Mouse (Mus musculus) A20 (cell line): ENCODE results near the gene Wipf1.
A peak's percentile ranks its signal among the peaks of the same experiment; 100 is the strongest.
"Not testable (repeated sequence)": the region's sequence is repeated elsewhere in the genome, so short reads cannot be mapped to it uniquely, and the experiment has no call there.

ENCODE experiments used
- DNase-seq: peaks from one replicate; pipeline ENCODE4 v3.0.0-alpha.2; 2011; ENCODE audit warnings: low read depth, low spot score

Gene Wipf1

DNA sequence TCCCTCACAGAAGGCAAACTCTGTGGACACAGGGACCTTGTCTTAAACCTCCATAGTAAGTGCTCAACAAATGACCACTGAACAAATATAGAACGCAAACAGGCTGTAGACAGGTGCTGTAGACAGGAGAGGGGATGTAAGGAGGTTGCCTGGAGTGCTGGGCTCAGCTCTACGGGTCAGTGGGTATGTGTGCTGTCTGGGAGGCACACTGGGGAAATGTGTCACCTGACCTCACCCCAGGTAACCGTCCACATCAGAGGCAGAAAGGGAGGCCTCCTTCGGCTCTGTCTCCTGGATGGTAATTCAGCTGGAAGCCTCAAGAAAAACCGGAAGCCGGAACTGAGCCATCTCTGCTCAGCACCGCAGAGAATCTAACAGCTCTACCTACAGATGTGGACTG is 21.6 kb downstream of the Wipf1 start:
- no peak for DNase-seq

DNA sequence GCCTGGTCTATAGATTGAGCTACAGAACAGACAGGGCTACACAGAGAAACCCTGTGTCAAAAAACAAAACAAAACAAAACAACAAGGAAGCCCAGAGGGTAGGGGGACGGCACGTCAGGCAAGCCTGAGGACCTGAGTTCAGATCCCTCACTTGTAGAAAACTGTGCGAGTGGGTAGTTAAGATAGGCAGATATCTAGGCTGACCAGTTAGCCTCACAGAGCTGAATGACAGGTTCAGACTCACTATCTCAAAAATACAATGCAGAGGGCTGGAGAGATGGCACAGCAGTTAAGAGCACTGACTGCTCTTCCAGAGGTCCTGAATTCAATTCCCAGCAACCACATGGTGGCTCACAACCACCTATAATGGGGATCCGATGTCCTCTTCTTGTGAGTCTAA is 23.2 kb downstream of the Wipf1 start:
- not testable (repeated sequence) for DNase-seq

DNA sequence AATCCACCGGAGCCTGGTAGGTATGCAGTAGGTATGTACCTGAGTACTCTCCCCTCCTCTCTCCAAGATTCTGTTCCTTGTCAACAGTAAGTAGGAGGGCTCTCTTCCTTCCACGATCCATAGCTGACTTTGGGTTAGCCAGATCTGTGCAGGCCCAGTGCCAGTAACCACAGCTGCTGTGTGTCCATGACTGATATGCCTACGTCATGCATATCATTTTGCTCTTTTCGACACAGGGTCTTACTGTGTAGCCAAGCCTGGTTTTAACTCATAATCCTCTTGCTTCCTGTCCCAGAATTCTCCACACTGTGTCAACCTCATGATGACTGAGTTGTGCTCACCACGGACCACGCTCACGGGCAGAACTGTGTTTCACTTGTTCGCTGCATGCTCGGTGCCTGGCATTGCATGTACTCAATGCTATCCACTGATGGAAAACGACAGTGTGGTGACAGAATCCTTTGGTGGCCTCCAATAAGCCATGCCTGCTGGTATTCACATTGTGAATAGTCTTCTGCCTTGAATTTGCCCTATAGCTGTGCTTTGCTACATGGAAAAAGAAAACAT is 26.6 kb downstream of the Wipf1 start:
- no peak for DNase-seq

DNA sequence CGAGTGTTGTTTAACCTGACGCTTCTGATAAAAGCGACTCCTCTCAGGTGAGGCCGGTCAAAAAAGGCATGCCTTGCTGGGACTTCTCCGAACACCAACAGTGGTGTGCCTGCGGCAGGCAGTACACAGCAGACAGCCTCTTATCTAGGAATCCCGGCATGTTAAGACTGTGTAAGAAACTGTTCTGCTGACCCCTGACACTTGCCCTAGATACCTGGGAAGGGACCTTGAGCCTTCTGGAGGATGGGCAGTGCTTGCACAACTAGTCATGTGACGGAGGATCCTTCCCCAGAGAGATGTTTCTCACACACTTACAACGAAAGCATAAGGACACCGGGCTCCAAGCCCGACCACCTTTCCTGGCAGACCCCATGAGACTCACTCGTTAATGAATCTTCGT is 28.7 kb downstream of the Wipf1 start:
- DNase-seq, result no peak

DNA sequence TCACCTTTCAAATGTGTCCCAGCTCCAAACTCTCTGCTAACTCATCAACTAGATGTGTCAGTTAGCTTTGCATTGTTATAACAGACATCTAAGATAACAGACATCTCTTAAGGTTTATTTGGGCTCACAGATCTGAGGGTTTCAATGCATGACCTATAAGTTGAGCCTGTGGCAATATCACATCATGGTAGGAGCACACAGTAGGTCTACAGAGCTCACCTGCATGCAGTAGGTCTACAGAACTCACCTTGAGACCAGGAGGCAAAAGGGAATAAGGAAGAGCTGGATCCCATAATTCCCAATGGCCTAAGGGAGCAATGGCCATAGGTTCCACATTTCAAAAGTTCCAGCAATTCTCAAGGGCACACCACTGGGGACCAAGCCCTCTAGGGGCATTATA is 31.2 kb downstream of the Wipf1 start:
- no peak for DNase-seq

DNA sequence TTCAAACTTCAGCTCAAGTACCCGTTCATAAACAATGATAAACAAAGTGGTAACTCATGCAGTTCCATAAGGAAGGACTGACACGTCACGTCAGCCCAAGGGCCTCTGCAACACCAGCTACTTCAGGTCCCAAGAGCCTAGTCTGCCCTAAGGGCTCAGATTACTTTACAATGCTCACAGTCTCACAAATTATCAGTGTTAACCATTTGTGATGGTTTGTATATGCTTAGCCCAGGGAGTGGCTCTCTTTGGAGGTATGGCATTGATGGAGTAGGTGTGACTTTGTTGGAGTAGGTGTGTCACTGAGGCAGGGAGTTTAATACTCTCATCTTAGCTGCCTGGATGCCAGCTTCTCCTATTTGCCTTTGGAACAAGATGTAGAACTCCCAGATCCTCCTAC is 32.0 kb downstream of the Wipf1 start:
- no peak for DNase-seq

DNA sequence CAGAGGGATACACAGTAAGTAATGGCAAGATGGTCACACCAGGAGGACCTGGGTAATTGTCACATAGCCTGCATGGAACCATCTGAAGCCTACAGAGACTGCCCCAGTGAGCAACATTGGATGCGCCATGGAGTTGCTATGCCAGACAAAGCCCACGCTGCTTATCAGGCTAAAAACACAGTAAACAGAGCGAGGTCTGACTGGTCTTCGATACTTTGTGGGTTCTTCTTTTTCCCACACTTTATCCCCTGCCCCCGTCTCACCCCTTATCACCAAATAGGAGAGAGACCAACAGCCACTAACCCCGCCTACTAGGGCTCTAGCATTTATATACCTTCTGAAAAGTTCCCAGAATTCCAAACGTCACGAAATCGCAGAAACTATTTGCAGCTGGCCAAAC is 32.6 kb downstream of the Wipf1 start:
- no peak for DNase-seq

DNA sequence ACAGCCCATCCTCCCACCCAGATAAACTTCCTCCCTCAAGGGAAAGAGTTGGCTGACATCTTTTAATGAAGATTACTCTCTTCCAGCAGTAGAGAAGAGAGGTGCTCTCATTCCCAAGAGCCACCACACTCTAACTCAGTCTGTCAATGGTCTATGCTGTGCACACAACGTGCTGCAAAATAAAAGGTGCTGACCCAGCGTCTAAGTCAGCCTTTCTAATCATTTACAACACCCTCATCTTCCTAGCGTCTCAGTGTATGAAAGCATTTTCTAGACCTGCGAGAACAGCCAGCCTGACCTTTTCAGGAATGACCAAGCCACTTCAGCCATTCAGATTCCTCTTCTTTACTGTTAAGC is 33.2 kb downstream of the Wipf1 start:
- no peak for DNase-seq

DNA sequence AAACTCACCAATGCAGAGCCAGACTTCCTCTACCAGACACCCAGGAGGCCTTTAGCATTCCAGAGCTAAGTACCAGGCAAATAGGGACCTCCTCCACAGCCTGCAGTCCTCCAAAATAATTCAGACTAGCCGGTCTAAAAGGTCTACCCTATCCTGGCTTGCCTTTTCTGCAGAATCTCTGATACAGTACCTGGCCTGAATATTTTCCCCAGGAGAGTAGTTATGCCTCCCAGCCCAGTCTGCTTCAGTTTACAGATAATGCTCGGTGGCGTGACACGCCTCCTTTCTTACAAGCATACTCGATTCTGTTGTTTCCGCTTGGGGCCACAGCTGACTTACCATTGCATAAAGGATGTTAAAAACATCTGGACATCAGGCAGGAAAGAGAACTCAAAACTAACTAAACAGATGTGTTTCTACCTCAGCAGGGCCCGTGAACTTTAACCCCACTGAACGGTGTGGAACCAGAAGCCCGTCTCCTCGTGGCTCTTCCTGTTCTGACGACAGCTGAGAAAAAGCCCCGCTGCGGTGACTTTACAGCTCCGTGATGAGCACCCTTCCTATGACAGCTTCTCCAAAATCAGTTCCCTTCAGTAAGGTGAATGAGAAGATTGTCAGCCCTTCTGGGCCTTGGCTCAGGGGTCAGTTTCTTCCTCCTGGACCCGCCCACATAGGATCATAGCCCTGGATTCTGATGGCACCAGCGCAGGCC is 33.8 kb downstream of the Wipf1 start:
- DNase-seq, result peak; percentile 84

DNA sequence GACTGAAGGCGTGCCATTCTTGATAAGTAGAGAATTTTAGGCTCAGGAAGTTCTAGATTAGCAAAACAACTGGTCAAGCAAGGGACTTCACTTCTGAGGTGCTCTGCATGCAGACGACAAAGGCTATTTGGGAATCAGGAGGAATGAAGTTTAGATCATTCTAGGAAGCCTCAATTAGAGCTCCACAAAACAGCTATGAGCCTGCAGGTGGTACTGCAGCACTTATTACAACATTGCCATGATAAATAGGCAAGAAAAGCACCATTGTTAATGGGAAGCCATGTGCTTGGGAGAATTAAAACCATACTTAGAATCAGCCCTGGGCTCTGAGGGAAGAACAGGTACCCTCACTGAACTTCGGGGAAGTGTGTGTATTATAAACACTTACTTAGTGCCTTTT is 36.0 kb downstream of the Wipf1 start:
- DNase-seq, result no peak

DNA sequence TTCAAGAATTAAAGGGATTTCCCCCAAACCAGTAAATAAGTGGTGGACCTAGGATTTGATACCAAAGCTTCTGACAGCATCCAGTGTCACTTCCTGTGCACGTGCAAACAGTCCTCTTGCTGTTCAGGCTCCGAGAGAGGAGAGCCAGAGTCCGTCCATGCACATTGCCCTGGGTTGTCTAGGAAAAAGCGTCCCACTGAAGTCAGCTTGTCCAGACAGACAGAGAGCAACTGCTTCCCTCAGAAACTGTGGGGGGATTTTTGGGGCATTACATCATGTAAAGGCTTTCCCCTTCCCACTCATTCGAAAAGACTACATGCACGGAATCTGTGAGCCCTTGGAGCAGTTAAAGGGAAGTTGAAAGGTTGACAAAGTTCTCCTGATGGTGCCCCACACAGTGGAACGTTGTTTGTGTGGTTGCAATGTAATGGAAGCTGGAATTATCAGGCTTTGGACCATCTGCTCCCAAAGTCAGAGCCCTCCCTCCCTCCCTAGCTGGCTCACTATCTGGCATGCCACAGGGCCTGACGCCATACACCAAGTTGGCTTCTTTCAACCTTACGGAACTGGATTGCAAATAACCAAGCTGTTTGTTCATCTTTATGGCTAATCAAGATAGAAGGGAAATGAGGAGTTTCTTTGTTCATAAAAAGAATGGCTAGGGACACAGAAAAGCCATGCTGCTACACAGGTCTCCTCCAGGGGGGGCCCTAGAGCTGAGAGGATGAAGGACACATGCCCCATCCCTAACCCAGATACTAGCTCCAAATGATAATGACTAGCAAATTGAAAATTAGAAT is 37.9 kb downstream of the Wipf1 start:
- peak; percentile 62 for DNase-seq

DNA sequence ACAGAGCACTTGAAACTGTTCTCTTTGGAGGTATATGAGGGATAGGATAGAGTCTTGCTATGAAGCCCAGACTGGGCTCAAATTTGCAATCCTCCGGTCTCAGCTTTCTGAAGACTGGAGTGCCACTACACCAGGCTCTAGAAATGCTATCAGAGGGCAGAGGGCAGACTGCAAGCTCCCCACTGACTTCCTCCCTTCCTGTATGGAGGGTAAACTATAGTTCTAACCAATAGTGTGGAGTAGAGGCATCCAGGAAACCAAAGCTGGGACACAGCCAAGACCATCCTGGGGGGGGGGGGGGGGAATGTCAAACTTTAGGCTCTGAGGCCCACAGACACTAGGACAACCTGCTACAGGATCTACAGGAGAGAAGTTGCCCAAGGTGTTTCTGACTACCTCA is 39.1 kb downstream of the Wipf1 start:
- DNase-seq, result no peak

DNA sequence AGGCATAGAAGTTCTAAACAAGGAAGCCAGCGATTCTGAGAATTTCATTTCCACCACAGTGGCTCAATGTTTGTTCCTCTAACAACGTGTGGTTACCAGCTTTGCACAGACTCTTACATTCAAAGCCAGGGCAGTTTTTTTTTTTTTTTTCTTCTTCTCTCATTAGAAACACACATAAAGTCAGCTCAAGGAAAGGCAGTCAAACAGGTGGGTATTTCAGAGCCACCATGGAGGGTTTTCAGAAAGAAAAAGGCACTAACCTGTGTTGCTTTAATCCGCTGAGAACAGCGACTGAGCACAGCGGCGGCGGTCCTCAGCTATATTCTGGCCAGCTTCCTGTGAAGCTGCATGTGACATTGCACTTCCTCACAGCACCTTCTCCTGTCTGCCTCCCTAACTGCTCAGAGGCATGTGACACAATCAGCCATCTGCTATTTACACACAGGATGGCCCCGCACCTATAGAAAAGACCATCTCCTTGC is 43.4 kb downstream of the Wipf1 start:
- DNase-seq, result peak; percentile 80

DNA sequence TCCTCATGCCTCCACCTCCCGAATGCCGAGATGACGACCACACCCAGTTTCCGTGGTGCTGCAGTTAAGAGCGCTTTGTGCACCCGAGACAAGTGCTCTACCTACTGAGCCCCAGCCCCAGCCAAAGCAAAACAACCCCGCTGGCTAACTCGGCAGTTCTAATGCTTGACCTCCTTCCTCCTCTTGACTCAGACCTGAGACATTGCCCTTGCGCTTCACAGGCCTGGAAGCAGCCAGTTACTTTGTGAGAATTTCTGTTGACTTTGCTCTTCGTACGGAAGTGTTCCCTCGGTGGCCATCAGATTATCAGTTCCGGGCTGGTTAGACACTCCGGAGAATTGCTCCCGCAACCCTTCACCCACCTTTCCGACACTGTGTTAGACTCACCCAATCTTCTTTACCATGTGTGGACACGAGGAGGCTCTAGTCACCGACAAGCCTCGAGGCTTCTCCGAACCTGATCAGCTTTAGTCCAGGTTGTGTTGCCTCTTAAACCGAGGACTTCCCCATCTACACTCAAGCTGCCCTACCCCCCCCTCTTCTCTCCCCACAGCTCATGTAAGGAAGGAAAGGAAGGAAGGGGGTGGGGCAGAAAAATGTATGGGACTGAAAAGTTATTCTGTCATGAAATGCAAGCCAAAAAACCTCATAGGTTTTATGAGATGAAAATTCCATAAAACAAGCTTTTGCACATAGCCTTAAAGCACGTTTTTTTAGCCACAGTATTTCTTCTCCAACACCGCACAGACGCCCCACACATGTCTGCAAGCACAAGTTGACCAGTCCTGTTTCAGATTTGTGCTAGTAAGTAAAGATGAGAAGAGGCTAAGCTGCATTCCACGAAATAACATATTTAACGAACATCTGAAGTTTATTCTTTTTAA is 44.1 kb downstream of the Wipf1 start:
- DNase-seq, result peak; percentile 93

DNA sequence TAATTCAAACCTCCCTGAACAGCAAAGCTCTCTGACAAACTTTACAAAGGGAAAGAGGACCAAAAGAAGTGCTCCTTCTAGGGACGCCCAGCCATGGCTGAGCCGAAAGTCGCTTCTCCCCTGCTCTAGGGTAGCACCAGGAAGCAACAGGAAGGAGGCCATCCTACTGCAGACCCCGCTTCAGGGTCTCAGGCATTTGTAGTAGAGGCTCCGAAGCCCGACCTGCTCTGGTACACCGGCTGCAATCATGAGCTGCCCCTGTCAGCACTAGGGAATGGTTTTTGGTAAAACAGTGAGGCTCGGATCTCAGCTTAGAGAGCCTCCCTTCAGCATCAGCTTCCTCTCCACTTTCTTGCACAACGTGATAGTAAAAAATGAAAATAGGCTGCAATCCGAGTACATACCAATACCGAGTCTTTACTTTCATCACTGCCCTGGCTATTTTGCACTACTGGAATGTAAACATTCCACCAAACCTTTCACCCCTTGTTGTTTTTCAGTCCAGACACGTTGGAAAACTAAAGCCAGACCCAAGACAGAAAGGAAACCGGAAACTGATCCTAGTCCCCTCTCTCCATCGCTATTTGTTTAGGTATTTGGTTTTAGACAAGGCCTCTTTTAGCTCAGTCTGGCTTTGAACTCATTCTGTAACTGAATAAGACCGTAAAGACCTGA is 44.8 kb downstream of the Wipf1 start:
- DNase-seq, result no peak

DNA sequence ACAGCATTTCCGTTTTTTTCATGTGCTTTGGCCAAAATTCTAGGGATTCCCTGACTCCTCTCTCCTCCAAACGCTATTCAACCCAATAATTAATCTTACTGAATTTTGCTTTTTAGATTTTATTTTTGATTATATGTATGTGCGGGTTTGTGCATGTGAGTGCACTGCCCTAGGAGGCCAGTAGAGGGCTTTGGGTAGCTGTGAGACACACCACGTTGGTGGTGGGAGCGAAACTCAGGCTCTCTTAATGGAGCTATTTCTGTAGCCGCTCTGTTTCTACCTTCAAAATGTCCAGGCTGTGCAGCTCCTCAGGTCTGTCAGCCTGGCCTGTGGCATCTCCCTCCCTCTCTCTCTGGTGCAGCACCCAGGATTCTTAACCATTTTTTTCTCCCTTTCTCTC is 50.7 kb downstream of the Wipf1 start:
- DNase-seq, result no peak

DNA sequence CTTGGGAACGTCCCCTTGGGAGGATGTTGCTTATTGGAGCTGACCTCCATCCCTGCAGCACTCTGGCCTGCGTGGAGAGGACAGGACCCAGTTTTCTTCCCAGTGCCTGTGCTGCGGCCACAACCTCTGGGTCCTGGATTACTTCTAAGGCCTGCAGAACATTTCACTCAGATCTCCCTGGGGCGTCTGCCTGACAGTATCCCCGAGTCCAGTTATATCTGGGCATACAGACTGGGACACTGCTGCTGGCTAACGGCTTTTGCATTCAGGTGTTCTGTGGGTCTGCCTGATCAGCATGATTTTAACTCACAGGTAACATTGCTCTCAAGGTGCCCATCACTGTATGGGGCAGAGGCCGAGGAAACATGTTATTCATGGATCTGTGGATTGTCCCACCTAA is 52.0 kb downstream of the Wipf1 start:
- no peak for DNase-seq

DNA sequence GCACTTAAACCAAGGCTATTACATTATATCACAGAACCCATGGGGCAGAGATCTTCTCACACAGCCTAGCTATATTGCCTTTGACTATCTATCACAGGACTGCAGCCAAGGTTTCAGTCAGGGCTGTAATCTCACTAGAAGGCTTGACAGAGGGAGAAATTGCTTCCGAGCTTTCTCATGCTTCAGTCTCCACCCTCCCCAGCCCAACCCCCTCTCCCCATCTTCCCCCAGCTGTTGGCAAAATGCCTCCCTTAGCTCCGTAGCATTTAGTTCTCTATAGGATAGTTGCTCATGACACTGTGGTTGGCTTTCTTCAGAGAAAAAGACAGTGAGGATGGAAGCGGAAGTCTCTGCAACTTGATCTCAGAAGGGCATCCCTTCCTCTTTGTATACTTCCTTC is 54.0 kb downstream of the Wipf1 start:
- no peak for DNase-seq

DNA sequence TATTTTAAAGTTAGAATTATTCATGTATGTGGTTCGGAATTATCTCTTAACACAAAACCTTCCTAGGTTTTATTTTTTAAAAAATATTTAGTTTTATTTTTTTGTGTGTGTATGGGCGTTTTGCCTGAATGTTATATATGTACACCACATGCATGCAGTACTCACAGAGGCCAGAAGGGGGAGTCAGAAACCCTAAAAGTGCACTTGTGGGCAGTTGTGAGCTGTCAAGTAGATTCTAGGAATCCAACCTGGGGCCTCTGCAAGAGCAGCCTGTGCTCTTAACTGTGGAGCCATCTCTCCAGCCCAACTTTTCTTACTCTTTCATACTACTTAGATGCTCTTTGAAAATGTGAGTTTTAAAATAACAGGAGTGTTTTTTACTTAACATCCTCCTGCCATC is 57.4 kb downstream of the Wipf1 start:
- peak; percentile 54 for DNase-seq

DNA sequence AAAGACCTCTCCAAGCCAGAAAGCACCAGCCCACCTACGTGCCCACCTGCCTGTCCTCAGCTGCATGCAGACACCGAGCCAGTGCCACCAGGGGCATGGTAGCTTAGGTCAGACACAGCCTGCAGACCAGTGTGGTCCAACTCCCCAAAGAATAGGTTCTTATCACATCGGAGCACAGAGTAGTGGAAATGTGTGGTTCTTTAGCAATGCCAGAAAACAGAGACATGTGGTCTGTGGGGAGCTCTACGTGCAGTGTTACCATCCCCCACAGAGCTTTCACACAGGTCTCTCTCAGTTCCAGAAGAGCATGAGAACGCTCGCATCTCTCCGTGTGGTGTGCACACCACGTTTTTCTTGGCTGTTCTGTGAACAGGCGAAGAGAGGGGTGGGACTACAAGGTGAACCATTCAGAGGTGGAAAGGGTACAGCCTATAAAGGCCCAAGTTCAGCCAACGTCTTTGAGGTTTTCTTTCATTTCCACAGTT is 59.3 kb downstream of the Wipf1 start:
- DNase-seq, result no peak

DNA sequence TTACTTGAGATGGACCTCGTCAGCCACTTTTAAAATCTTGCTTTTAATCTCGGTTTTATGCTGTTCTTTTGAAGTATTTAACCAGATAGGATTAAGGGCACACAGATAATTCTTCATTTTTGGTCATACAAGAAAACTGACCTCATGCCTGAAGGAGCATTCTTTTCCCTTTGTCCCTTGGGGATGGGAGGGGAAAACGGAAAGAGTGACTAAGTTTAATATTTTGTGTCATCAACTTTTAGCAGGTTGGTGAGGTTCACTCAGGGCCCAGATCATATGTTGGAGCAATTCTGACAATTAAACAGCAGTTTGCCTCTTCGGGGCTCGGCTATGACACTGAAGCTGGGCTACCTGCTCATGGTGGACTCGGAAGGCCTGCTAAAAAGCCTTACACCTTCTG is 60.0 kb downstream of the Wipf1 start:
- no peak for DNase-seq
